Mouse (Mus musculus): Measurements from ENCODE around the gene Ap1ar.

GRCm38 (mm10) chr3:127830183-127830582, 7.1 kb downstream of the Ap1ar start:
- TF ChIP-seq CTCF (conservative IDR thresholded peaks at IDR 0.05; ENCODE audit: insufficient read depth, insufficient read length, low read depth, low read length) (no peak), POLR2A (IDR thresholded peaks at IDR 0.05; ENCODE audit: low read depth, low read length) (no peak)
